Mouse (Mus musculus): ENCODE results near the gene Krt84.
"Not testable (repeated sequence)": the region's sequence is repeated elsewhere in the genome, so short reads cannot be mapped to it uniquely, and the experiment has no call there.

The Krt84 gene

GRCm38 (mm10) chr15:101532720-101533119 is at the start of gene Krt84:
TSS of gene Krt84 (minus strand) at chr15:101532820.
- DNase-seq, result no peak

- no peak for DNase-seq
Measured at GRCm38 (mm10) chr15:101581701-101582100, 49.1 kb upstream of the Krt84 start.

- no peak for DNase-seq
Measured at GRCm38 (mm10) chr15:101575506-101575905, 42.9 kb upstream of the Krt84 start.

GRCm38 (mm10) chr15:101573796-101574345 is 41.3 kb upstream of the Krt84 start, which contains the start of gene Krt75:
TSS of gene Krt75 (minus strand) at chr15:101573904.
- no peak for DNase-seq

GRCm38 (mm10) chr15:101567780-101568179 is 35.2 kb upstream of the Krt84 start:
- DNase-seq, result no peak

- DNase-seq, result no peak
Measured at GRCm38 (mm10) chr15:101562850-101563249, 30.2 kb upstream of the Krt84 start, which contains the start of gene Krt90. TSS of gene Krt90 (minus strand) at chr15:101562950.

- no peak for DNase-seq
Measured at GRCm38 (mm10) chr15:101558034-101558646, 25.5 kb upstream of the Krt84 start.

GRCm38 (mm10) chr15:101553169-101553568 is 20.5 kb upstream of the Krt84 start:
- DNase-seq, result peak; percentile 11 to 31

- DNase-seq, result no peak
Measured at GRCm38 (mm10) chr15:101552188-101552587, 19.6 kb upstream of the Krt84 start.

GRCm38 (mm10) chr15:101550567-101550966 is 17.9 kb upstream of the Krt84 start, which contains the start of gene Krt82:
TSS of gene Krt82 (minus strand) at chr15:101550667.
- no peak for DNase-seq

GRCm38 (mm10) chr15:101544478-101544877 is 11.9 kb upstream of the Krt84 start:
- no peak for DNase-seq

GRCm38 (mm10) chr15:101542543-101542942 is 9.9 kb upstream of the Krt84 start:
- DNase-seq, result peak; percentile 12 to 13

GRCm38 (mm10) chr15:101538580-101538900 is 5.9 kb upstream of the Krt84 start:
- DNase-seq, result no peak

GRCm38 (mm10) chr15:101537864-101538579 is 5.4 kb upstream of the Krt84 start:
- no peak for DNase-seq

GRCm38 (mm10) chr15:101536054-101536850 is 3.6 kb upstream of the Krt84 start:
- no peak for DNase-seq

- no peak for DNase-seq
Measured at GRCm38 (mm10) chr15:101522556-101523232, 9.9 kb downstream of the Krt84 start.

GRCm38 (mm10) chr15:101519792-101520191 is 12.8 kb downstream of the Krt84 start:
- DNase-seq, result peak; percentile 77 to 89

- not testable (repeated sequence) for DNase-seq
Measured at GRCm38 (mm10) chr15:101517161-101517560, 15.5 kb downstream of the Krt84 start, which contains the start of gene Gm49425. TSS of gene Gm49425 (minus strand) at chr15:101517261.

GRCm38 (mm10) chr15:101508247-101508646 is 24.4 kb downstream of the Krt84 start:
- no peak for DNase-seq

GRCm38 (mm10) chr15:101506896-101507758 is 25.5 kb downstream of the Krt84 start:
- DNase-seq, result peak in 1 of 2 experiments; percentile 11

- peak in 1 of 2 experiments; percentile 40 for DNase-seq
Measured at GRCm38 (mm10) chr15:101497181-101497580, 35.4 kb downstream of the Krt84 start.

All from cerebellum, postnatal 25 days (tissue).